Mouse (Mus musculus): ENCODE results near the gene Olfr1113. TPM values are rescaled to one million over a fixed set of nuclear protein-coding genes. Genes with fewer than 3 reads are reported as not detected.

Olfr1113 gene
- not detected in 2 replicates for polyA plus RNA-seq (2012; rRNA removed)

DNA sequence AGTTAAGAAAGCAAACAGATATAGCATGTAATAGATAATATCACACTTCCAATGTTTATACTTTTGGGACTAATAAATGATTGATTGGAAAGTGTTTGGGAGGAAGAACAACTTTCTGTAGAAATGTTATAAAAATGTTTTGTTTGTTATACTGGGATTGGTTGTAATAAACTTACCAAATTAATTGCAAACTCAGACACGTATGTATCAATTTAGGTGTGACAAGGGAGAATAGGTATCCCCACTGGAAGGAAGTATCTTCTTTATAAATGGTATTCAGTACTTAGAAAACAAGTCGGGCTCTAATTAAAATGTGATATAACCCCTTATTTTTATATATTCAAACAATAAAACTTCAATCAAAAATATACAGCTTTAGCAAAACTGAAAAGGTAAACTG is at the start of gene Olfr1113:
Gene Olfr1113, plus strand, starts transcription at position 301 of the 400 bp plus-strand sequence.

DNA sequence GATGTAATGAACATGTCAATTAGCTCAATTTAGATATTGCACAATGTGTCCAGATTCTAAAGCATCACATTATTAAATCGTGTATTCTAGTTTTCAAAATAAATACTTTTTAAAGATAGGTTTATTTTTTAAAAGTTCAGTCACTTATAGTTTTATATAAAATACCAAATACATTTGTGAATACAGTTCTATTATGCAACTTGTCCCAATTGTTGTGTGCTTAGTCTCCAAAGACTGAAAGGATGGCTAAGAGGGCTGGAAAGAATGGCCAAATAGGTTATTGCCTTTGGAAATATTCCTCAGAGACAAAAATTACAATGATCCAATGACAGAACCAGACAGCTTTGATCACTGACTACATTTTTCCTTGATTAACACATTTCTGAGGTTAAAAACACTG is 21.3 kb upstream of the Olfr1113 start, which contains the start of gene Olfr1112:
Gene Olfr1112, plus strand, starts transcription at position 301 of the 400 bp plus-strand sequence.

DNA sequence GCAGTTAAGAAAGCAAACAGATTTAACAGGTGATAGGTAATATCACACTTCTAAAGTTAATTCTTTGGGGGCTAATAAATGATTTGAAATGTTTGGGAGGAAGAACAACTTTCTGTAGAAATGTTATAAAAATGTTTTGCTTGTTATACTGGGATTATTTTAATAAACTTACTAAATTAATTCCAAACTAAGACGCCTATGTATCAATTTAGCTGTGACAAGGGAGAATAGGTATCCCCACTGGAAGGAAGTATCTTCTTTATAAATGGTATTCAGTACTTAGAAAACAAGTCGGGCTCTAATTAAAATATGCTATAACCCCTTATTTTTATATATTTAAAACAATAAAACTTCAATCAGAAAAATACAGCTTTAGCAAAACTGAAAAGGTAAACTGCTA is 38.9 kb downstream of the Olfr1113 start, which contains the start of gene Olfr1115:
Gene Olfr1115, plus strand, starts transcription at position 301 of the 400 bp plus-strand sequence.

Other genes starting within 250 kb of the Olfr1113 start
- gene Olfr1099, start 248.3 kb upstream of the Olfr1113 start, polyA plus RNA-seq (2012; rRNA removed): not detected in 2 replicates
- not detected in 2 replicates for gene Olfr1100, start 229.0 kb upstream of the Olfr1113 start, polyA plus RNA-seq (2012; rRNA removed)
- not detected in 2 replicates for gene Olfr1101, start 217.7 kb upstream of the Olfr1113 start, polyA plus RNA-seq (2012; rRNA removed)
- gene Olfr1102, start 210.6 kb upstream of the Olfr1113 start, polyA plus RNA-seq (2012; rRNA removed): not detected in 2 replicates
- not detected in 2 replicates for gene Olfr1104, start 181.9 kb upstream of the Olfr1113 start, polyA plus RNA-seq (2012; rRNA removed)
- gene Olfr1105, start 172.4 kb upstream of the Olfr1113 start, polyA plus RNA-seq (2012; rRNA removed): not detected in 2 replicates
- not detected in 2 replicates for gene Olfr1106, start 156.7 kb upstream of the Olfr1113 start, polyA plus RNA-seq (2012; rRNA removed)
- gene Olfr1107, start 133.2 kb upstream of the Olfr1113 start, polyA plus RNA-seq (2012; rRNA removed): not detected in 2 replicates
- gene Olfr1109, start 113.0 kb upstream of the Olfr1113 start, polyA plus RNA-seq (2012; rRNA removed): not detected in 2 replicates
- gene Olfr259, start 94.4 kb upstream of the Olfr1113 start, polyA plus RNA-seq (2012; rRNA removed): not detected in 2 replicates
- gene Olfr1110, start 68.7 kb upstream of the Olfr1113 start, polyA plus RNA-seq (2012; rRNA removed): not detected in 2 replicates
- not detected in 2 replicates for gene Olfr1111, start 56.3 kb upstream of the Olfr1113 start, polyA plus RNA-seq (2012; rRNA removed)
- not detected in 2 replicates for gene Olfr1112, start 21.2 kb upstream of the Olfr1113 start, polyA plus RNA-seq (2012; rRNA removed)
- not detected in 2 replicates for gene Olfr1115, start 39.0 kb downstream of the Olfr1113 start, polyA plus RNA-seq (2012; rRNA removed)
- gene Olfr1116, start 58.6 kb downstream of the Olfr1113 start, polyA plus RNA-seq (2012; rRNA removed): not detected in 2 replicates
- gene Olfr1118, start 98.6 kb downstream of the Olfr1113 start, polyA plus RNA-seq (2012; rRNA removed): not detected in 2 replicates
- not detected in 2 replicates for gene Olfr1120, start 145.8 kb downstream of the Olfr1113 start, polyA plus RNA-seq (2012; rRNA removed)
- not detected in 2 replicates for gene Olfr1121, start 160.9 kb downstream of the Olfr1113 start, polyA plus RNA-seq (2012; rRNA removed)
- gene Olfr1122, start 176.9 kb downstream of the Olfr1113 start, polyA plus RNA-seq (2012; rRNA removed): not detected in 2 replicates
- gene Olfr1123, start 207.7 kb downstream of the Olfr1113 start, polyA plus RNA-seq (2012; rRNA removed): not detected in 2 replicates
- not detected in 2 replicates for gene Olfr1124, start 221.3 kb downstream of the Olfr1113 start, polyA plus RNA-seq (2012; rRNA removed)
- not detected in 2 replicates for gene Olfr1126, start 245.0 kb downstream of the Olfr1113 start, polyA plus RNA-seq (2012; rRNA removed)

Data from central nervous system, embryonic 14 days (tissue).